Mouse (Mus musculus) gastrocnemius, postnatal 36 days (tissue): ENCODE data around the gene Olfr228. TPM values are rescaled to one million over a fixed set of nuclear protein-coding genes. Genes with fewer than 3 reads are reported as not detected.
"Not testable (repeated sequence)": the region's sequence is repeated elsewhere in the genome, so short reads cannot be mapped to it uniquely, and the experiment has no call there.

Experiments
- DNase-seq, 2 experiments: peaks; one replicate each; pipeline ENCODE4 v3.0.0; 2022
- intact Hi-C: fragments of 180-260 bp; cut with DNase I; formaldehyde crosslinking; loops from one replicate; pipeline ENCODE4 v1.15.1; 2025
- long read RNA-seq, 2 experiments: library from polyadenylated mRNA; stranded (forward); transcript quantifications; one replicate each; pipeline ENCODE4 v2.0.0; 2021
- total RNA-seq, 2 experiments: library from RNA; stranded (reverse); gene quantifications; 2 replicates each; pipeline ENCODE4 v1.2.3; 2021

The Olfr228 gene
- total RNA-seq, result not detected
- long read RNA-seq, experiment 1, result 0 reads
- long read RNA-seq, experiment 2, result 0 reads

DNA sequence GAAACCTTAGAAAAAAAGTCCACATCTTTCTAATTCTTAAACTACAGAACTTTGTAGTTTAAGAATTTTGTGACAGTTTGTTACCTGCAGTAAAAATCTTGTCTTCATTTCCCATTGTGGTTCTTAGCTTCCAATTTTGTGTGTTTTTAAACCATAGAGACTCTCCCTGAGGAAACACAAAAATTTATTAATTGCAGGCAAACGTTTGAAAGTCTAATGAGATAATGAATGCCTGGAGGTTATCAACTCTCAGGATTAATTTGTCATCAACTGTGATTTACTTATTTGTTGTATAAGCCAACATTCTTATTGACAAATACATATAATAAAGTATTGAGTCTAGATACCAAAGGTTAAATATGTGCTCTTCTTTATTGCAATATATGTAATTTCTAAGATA, at the start of gene Olfr228:
Gene Olfr228 (minus strand): TSS at position 101 of the 400 bp plus-strand sequence.
- no peak for DNase-seq

DNA sequence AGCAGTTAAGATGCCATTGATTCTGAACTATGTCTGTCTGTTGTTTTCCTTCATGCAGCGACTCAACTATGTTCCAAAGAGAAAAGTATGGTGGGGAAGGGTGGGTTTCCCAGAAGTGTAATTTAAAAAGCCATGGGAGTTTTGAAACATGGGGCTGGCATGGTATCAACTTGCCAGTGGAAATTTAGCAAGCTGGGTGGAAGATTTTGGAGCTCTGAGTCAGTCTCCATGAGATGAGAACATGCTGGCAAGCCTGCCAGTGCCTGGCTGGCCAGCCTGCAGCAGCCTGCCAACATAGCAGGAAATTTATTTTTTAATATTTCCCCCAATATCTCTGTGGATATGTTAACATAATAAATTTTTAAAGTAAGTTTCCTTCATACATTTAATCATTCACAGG, 43.8 kb upstream of the Olfr228 start:
- intact Hi-C loops, result no loop called here
- no peak for DNase-seq

More for the DNA sequence above, at the start of gene Olfr228:
- intact Hi-C loops, result no loop called here

DNA sequence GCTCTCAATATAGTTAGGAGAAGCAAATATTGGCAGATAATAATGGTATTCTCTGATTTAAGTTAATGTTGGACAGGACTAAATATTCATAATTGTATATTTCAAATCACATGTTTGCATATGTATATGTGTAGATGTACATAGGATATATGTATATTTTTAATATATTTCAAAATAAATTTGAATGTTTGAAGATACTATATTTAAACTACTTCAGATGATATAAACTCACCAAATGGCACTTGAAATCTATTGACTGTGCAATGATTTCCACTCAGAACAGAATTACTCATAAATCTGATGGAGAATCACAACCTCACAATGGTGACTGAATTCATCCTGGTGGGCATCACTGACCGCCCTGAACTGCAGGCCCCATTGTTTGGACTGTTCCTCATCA, 21.0 kb upstream of the Olfr228 start, which contains the start of gene Olfr1076:
Gene Olfr1076 (plus strand): TSS at position 301 of the 400 bp plus-strand sequence.
- DNase-seq, result no peak
- intact Hi-C loops, result no loop called here

- intact Hi-C loops, result loop anchor here (2.0 kb wide), 1 partner anchor 734 kb away; no protein-coding TSS in a partner anchor
- DNase-seq, result peak in 1 of 2 experiments; percentile 4
Measured at GRCm38 (mm10) chr2:86464442-86465109, 22.6 kb downstream of the Olfr228 start.

DNA sequence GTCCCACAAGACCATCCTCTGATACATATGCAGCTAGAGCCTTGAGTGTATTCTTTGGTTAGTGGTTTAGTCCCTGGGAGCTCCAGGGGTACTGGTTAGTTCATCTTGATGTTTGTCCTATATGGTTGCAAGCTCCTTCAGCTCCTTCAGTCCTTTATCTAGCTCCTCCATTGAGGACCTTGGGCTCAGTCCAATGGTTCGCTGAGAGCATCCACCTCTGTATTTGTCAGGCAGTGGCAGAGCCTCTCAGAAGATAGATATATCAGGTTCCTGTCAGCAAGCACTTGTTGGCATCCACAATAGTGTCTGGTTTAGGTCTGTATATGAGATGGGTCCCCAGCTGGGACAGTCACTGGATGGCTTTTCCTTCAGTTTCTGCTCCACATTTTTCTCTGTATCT, 26.8 kb downstream of the Olfr228 start:
- intact Hi-C loops, result no loop called here
- DNase-seq, result no peak

- intact Hi-C loops, result no loop called here
- DNase-seq, result no peak
Measured at GRCm38 (mm10) chr2:86456169-86456568, 31.0 kb downstream of the Olfr228 start, which contains the start of gene Olfr1066. TSS of gene Olfr1066 (minus strand) at chr2:86456269.

DNA sequence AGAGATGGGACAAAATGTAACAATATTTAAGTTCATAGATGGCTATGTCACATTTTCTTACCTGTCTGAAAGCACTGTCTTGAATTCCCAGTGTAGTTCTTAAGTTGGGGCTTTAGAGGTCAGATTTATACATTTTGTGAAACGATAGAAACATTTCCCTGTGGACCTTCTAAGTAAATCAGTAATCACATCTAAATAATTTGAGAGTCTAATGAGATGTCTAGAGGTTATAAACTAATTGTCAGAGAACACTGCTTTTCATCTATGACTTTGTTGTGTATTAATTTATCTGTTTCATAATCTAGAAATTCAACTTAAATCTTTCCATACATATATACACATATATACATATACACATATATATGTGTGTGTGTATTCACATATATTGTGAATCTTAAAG, 36.7 kb downstream of the Olfr228 start, which contains the start of gene Olfr1065:
Gene Olfr1065 (minus strand): TSS at position 101 of the 400 bp plus-strand sequence.
- intact Hi-C loops, DNase-seq: not testable (repeated sequence)

GRCm38 (mm10) chr2:86442101-86442500, 45.1 kb downstream of the Olfr228 start:
- DNase-seq, intact Hi-C loops: not testable (repeated sequence)

Other genes starting within 250 kb of the Olfr228 start
- not detected for gene Olfr1048, start 247.1 kb downstream of the Olfr228 start, total RNA-seq
- not detected for gene Olfr1049, start 229.1 kb downstream of the Olfr228 start, total RNA-seq
- not detected for gene Olfr1051, start 208.3 kb downstream of the Olfr228 start, total RNA-seq
- gene Olfr1052, start 194.9 kb downstream of the Olfr228 start, total RNA-seq, result not detected
- not detected for gene Olfr1053, start 172.1 kb downstream of the Olfr228 start, total RNA-seq
- gene Olfr1054, start 152.0 kb downstream of the Olfr228 start, total RNA-seq, result not detected
- not detected for gene Olfr1055, start 137.1 kb downstream of the Olfr228 start, total RNA-seq
- not detected for gene Olfr1056, start 124.9 kb downstream of the Olfr228 start, total RNA-seq
- not detected for gene Olfr1057, start 109.0 kb downstream of the Olfr228 start, total RNA-seq
- gene Olfr1058, start 98.8 kb downstream of the Olfr228 start, total RNA-seq, result not detected
- gene Olfr1061, start 73.3 kb downstream of the Olfr228 start, total RNA-seq, result not detected
- gene Olfr1062, start 60.6 kb downstream of the Olfr228 start, total RNA-seq, result not detected
- not detected for gene Olfr1065, start 36.8 kb downstream of the Olfr228 start, total RNA-seq
- not detected for gene Olfr1066, start 31.1 kb downstream of the Olfr228 start, total RNA-seq
- not detected for gene Olfr1076, start 21.1 kb upstream of the Olfr228 start, total RNA-seq
- gene Olfr1079, start 55.1 kb upstream of the Olfr228 start, total RNA-seq, result not detected
- gene Olfr1080, start 70.8 kb upstream of the Olfr228 start, total RNA-seq, result not detected
- gene Olfr1082, start 111.6 kb upstream of the Olfr228 start, total RNA-seq, result not detected
- not detected for gene Olfr1084, start 152.3 kb upstream of the Olfr228 start, total RNA-seq
- not detected for gene Olfr1085, start 174.6 kb upstream of the Olfr228 start, total RNA-seq
- gene Olfr1086, start 192.7 kb upstream of the Olfr228 start, total RNA-seq, result not detected
- gene Olfr1087, start 211.0 kb upstream of the Olfr228 start, total RNA-seq, result not detected
- gene Olfr1089, start 246.3 kb upstream of the Olfr228 start, total RNA-seq, result not detected